Mouse (Mus musculus): Measurements from ENCODE around the gene Kmt5b.

GRCm38 (mm10) chr19:3742716-3743115, 24.5 kb upstream of the Kmt5b start:
- no peak for TF ChIP-seq CTCF (IDR thresholded peaks at IDR 0.05; ENCODE audit: low read depth)
- TF ChIP-seq EP300 (IDR thresholded peaks at IDR 0.05; ENCODE audit: low read depth), result no peak

Measured in liver, postnatal 0 days (tissue).